Mouse (Mus musculus) T-helper 1 cell (primary cell): ENCODE measurements around the gene Rabggtb.

Source experiments
- in situ Hi-C: fragments of 300-600 bp; cut with MboI, MseI; formaldehyde crosslinking; loops from one replicate; pipeline ENCODE4 v1.15.1; 2025; ENCODE audit warnings: high pct_unique_total_duplicates

Rabggtb gene

GRCm38 (mm10) chr3:153921147-153921910 lies 8.5 kb upstream of the Rabggtb start:
- in situ Hi-C loops: no loop called here

GRCm38 (mm10) chr3:153917200-153917599 lies 4.4 kb upstream of the Rabggtb start:
- in situ Hi-C loops: loop anchor here (10.0 kb wide), 1 partner anchor 1702 kb away; the partner anchor contains the start of genes Dnajb4 and Fubp1

DNA sequence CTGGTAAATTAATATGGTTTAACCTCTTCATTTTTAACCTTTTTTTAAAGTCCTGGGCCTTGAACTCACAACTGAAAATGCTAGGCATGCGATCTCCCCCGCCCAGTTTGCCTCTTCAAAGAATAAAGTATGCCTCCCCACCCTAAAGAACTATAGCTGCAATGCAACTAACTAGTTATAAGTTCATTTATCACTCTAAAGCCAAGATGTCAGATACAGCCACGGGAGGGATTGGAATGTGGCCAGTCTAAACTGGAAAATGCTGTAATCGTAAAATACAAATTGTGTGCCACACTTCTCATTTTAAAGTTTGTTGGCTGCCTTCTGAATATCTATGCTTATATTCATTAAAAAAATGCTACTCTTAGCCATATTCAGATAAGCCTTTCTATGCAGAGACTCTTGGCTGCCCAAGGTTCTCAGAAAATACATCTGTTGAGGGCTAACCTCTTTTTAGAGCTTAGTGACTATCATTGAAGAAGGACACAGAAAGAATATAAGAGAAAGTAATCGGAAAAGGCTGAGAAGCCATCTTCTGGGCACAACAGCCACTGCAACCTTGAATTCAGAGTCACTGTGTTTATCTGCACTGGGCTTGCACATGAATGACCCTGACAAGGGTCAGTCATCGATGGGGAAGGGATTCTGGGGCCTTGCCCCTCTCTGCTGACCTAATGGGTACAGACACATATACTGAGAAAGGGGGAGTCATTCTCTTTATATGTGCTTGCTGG lies 868 bp upstream of the Rabggtb start:
- in situ Hi-C loops: loop anchor here (10.0 kb wide), 1 partner anchor 1699 kb away; the partner anchor contains the start of genes Dnajb4 and Fubp1

DNA sequence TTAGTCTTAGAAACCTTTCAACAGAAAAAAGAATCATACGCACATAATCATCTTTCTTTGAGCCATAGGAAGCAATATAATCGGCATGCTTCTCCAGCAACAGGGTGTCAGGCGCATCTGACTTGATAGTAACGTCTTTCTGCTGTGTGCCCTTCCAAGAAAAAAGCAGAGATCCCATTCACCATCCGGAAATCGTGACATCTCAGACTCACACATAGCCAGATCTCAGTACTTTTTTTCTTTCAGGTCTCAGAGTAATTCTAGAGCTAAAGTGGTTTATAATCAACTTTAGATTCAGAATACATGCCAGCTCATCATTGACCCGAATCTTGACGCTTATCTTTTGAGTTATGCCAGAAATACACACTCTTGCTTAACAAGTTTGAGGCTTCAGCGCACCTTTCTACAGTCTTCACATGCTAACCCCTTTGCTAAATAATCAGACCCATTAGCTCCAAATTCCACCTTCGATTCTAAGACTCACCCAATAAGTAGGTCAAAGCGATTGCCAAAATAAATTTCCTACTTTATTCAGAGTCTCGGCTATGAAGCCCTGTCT lies 848 bp downstream of the Rabggtb start:
- in situ Hi-C loops: loop anchor here (10.0 kb wide), 1 partner anchor 1697 kb away; the partner anchor contains the start of genes Dnajb4 and Fubp1

GRCm38 (mm10) chr3:153911197-153911881 lies 1.5 kb downstream of the Rabggtb start:
- in situ Hi-C loops: loop anchor here (10.0 kb wide), 1 partner anchor 1697 kb away; the partner anchor contains the start of genes Dnajb4 and Fubp1

- in situ Hi-C loops: loop anchor here (10.0 kb wide), 1 partner anchor 1696 kb away; the partner anchor contains the start of genes Dnajb4 and Fubp1
Observed at GRCm38 (mm10) chr3:153910489-153910888, 2.3 kb downstream of the Rabggtb start.

DNA sequence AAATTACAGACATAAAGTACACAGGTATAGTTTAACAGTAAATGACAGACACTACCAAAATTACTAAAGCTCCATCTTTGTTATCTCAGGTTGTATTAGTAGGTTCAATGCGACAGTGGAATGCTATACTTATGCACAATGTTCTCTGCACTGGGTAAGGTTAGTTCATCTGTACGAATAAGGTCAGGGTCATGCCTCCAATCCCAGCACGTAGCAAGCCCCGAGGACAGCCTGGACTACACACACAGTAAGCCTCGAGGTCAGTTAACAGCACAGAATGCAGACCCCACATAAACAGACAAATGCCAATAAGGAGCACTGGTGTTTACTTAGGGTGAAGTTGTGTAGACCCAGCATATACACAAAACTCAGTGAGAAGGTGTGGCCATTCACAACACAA lies 3.9 kb downstream of the Rabggtb start:
- in situ Hi-C loops: no loop called here

DNA sequence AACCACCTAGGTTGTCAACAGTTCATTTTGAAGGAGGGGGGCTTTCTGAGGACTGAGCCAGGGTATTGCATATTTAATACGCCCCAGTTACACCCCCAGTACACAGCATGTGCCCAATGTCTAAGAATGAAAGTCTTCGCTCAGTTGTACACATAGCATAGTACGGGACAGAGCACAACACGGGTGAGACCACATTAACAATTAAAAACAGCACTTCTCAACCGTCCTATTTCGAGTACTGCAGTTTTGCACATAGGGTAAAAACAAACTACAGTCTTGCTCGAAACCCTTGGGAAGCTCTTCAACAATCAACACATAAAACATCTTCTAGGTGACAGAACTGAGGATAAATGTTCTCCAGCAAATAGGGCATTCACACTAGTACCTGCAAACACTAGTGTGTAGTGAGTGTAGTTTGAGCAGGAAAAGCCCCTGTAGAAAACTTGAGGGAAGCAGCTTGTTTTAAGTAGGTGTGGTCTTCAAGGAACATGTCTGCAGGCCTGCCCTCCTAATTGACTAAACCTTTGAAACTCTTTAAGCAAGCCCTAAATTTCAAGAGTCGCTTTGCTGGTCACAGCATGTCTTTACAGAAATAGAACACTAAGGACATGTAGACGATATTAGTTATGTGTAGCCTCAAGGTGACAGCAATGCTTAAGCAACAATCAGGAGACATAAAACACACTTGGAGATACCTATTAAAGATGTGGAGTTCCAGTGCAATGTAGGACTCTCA lies 6.5 kb downstream of the Rabggtb start, which contains the start of gene Msh4:
TSS of gene Msh4 (minus strand) at position 3 of the 736 bp plus-strand sequence.
- in situ Hi-C loops: no loop called here

DNA sequence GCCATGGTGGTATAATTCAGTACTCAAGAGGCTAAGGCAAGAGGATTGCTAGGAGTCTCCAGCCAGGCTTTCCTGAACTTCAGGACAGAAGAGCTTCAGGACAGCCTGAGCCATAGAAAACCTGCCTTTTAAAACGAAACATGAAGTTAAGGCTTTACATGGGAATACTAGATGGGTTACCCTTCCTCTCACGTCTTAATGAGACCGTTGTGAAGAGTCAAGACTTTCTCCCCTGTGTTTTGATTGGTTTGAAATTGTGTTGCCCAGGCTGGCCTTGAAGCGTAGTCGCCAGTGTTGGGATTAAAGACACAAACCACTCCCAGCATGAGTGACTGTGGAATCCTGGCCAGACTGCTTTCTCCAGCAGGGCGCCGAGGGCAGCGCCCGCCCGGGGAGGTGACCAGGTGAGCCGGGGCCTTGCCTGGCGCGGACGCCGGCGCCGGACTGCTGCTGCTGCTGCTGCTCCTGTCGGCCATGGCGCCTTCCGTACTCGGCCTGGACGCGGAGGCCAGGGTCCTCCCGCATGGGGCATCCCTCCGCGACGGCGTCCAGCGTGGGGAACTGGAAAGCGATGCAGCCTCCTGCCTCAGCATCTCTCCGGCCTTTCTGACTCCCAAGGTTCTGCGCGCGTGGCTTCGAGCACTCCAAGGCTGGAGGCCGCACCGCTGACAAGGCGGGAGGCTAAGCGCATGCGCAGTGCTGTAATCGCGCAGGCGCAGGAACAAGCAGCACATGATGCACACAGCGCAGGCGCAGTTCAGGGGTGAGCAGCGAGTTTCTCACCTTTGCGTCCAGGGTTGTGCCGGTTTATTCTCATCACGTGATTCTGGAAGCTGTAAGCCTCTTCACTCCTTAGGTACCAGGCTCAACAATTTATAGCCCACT lies 7.3 kb downstream of the Rabggtb start:
- in situ Hi-C loops: no loop called here

DNA sequence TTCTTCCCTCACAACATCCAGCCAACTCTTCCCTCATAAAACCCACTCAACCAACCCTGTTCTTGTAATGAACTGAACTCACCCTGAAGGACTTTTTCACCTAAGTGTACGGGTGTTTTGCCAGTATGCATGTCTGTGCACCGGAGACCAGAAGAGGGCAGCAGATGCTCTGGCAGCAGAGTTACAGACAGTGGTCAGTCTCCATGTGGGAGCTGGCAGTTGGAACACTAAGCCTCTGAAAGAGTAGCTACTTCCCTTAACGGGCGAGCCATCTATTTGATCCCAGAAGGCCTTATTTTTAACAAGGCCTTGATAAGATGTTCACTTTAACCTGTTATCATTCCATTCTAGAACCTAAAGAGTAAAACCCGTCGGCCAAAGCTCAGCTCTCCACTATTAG lies 8.2 kb downstream of the Rabggtb start:
- in situ Hi-C loops: no loop called here

GRCm38 (mm10) chr3:153902595-153902994 lies 10.2 kb downstream of the Rabggtb start:
- in situ Hi-C loops: no loop called here

DNA sequence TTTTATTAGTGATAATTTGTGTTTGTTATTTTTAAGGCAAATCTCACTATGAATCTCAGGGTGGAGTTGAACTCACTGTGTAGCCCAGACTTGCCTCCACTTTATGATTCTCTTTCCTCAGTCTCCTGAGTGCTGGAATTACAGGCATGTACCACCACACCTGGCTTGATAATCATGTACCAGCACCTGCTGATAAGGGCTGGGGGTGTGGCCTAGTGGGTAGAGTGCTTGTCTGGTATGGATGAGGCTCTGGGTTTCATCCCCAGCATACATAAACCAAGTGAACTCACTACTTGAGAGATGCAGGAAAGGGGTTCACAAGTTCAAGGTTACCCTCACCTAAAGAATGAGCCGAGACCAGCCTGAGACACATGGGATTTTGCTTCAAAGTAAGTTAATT lies 10.9 kb downstream of the Rabggtb start:
- in situ Hi-C loops: no loop called here

GRCm38 (mm10) chr3:153897216-153897615 lies 15.6 kb downstream of the Rabggtb start:
- in situ Hi-C loops: no loop called here

DNA sequence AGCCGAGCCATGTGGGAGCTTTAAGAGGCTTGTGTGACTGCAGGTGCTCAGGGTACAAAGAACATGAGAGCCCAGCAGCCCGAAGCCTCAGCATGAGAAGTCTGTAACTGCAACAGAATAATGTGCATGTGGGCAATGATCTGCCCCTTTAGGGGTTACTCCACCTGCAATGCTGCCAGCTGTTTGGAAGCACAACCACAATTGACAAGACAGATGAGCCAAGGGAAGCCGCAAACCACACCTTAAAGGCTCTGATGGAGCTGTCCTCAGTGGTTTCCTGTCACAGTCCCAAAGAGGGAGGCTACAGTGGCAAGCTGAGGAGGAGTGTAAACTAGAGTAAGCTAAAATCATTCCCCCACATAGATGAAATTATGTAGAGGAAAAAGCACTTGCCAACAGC lies 17.4 kb downstream of the Rabggtb start:
- in situ Hi-C loops: no loop called here

DNA sequence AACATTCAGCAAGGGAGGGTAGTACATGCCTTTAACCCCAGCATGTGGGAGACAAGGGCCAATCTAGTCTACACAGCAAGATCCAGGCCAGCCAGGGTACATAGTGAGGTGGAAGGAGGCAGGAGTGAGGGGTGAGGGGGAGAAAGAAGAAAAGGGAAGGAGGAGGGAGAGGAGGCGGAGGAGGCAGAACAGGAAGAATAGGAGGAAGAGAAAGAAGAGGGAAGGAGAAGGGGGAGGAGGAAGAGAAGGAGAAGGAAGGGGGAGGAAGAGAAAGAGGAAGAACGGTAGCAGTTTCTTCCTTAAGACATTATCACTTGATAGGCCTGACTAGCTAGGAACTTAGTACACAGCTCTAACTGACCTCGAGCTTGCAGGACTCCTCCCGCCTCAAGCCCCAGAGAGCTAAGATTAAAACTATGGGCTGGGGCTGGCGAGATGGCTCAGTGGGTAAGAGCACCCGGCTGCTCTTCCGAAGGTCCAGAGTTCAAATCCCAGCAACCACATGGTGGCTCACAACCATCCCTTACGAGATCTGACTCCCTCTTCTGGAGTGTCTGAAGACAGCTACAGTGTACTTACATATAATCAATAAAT lies 23.5 kb downstream of the Rabggtb start:
- in situ Hi-C loops: no loop called here

- in situ Hi-C loops: no loop called here
Observed at GRCm38 (mm10) chr3:153888141-153888540, 24.7 kb downstream of the Rabggtb start.

DNA sequence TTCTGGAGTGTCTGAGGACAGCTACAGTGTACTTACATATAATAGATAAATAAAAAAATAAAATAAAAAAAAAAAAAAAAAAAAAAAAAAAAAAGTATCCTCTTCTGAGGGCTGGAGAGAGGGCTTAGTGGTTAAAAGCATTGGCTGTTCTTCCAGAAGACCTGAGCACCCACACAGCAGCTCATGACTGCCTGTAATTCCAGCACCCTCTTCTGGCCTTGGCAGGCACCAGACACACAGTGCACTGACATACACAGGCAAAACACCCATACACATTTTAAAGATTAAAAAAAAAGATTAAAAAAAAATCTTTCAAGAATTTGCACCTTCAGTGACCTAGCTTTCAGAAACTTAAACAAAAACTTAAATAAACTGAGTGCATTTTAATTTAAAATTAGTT lies 26.5 kb downstream of the Rabggtb start:
- in situ Hi-C loops: no loop called here

DNA sequence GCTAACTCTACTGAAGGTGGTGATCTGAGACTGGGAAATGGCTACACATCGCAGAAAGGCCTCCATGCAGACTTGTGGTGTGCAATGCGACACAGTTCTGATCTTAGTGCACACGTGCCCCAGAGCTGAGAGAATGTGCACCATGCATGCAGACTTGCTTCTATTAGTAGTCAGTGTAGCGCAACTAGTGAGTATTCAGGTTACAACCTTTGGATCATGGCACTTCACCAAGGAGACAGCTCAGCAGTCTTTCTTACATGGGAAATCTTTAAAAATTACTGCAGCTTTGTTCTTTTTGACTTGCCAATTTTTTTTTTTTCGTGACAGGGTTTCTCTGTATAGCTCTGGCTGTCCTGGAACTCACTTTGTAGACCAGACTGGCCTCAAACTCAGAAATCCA lies 41.4 kb downstream of the Rabggtb start:
- in situ Hi-C loops: no loop called here
